Mouse (Mus musculus) 3T3-L1 (cell line): ENCODE data around the gene Eddm3b.
"Not testable (repeated sequence)": the region's sequence is repeated elsewhere in the genome, so short reads cannot be mapped to it uniquely, and the experiment has no call there.

Experiments used
- DNase-seq: peaks from one replicate; pipeline ENCODE4 v3.0.0-alpha.2; 2015; ENCODE audit warnings: low read depth, low spot score

Gene Eddm3b

DNA sequence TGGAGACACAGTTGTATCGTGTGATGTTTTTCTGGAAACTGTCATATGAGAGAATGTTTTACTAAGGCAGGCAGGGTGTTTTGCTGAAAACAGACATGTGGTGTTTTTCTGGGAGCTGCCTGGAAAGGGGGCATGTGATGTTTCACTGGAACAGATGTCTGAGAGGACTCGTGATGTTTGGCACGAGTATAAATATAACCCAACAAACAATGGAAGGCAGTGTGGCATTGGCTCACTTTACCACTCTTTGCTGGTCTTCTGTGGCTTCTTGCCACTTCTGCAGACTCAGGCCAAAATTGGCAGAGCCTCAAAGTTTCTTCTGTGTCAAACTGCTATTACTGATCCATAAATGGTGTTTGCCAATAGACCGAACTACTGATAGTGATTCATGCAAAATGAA is 29.1 kb downstream of the Eddm3b start:
- DNase-seq = no peak

DNA sequence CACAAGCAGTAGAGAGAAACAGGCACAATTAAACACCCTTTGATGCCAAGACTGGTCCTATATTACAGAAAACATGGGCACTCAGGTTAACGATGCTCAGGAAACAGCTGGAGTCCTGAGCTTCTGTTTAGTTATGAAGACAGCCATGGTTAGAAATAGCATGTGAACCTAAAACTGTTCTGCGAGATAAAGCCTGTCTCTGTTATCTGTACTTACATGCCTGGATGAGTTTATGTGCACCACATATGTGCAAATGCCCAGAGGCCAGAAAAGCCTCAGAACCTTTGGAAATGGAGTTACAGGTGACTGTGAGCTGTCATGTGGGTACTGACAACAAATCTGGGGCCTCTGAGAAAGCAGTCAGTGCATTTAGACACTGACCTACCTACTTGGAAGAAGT is 29.7 kb downstream of the Eddm3b start:
- no peak for DNase-seq

DNA sequence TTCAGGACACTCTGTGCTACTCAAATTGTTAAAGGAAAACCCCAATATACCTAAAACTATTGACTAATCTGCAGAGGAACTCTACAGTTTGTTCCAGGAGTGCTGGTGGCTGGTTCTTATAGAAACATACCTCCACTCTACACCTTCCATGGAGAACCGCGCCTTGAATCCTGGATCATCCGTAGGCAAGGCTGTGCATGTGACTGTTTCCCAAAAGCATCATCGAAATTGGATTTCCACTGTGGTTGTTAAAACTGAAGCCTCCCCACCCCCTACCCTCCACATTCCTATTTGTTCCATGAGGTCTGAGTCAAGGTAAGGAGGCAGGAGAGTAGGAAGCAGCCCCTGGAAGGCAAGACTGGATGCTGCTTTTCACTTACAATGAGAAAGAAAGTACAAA is 30.2 kb downstream of the Eddm3b start:
- no peak for DNase-seq

DNA sequence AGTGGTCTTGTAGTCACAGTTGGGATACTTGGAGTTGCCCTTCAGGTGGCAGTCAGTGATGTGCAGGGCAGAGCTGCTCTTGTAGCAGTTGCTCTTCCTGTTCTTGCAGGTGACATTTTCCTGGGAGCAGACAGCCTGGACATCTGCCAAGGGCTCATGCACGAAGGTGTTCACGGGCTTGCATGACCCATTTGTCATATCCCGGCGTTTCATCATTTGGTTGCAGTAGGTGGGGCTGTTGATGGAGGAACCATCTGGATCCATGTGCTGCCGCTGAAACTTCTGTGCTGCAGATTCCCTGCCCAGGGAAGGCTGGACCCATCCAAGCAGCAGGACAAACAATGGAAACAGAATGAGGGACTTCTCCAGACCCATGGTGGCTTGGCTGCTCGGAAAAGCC is 31.3 kb downstream of the Eddm3b start:
- DNase-seq = no peak

DNA sequence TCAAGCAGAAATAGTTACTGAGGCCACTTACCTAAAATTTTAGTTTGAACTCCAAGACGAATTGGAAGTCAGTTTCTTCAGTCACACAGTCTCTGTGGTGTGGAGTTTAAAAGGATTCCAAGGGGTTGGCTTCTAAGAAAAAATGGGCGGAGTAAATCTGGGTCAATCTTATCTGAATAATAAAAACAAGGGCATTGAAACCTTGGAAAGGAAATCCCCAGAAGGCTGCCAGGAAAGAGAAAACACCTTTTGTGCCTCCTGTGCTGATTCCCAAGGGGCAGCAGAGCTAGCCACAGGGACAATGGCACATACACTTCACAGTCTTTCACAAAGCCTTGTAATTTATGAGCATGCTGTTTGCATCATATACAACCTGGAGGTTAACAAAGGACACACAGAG is 32.5 kb downstream of the Eddm3b start, which contains the start of gene Rnase1:
TSS of gene Rnase1 (minus strand) at position 101 of the 400 bp plus-strand sequence.
- DNase-seq = no peak

DNA sequence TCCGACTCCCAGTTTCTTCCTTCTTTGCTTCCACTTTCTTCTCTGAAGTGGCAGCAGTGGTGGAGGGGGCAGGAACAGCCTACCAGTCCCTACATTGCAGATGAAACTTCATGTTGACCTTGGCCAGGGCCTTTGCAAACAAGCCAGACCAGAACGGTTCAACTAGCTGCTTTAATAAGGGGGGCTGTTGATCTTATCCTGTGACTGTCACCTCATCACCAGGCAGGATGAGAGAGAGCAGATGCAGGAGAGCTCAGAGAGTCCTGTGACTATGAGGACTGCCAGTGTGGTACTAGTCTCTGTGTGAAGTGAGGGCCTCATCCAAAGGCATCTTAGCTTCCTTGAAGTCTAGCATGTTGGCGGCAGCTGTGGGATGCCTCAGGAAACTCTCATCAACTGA is 33.8 kb downstream of the Eddm3b start:
- DNase-seq = no peak

DNA sequence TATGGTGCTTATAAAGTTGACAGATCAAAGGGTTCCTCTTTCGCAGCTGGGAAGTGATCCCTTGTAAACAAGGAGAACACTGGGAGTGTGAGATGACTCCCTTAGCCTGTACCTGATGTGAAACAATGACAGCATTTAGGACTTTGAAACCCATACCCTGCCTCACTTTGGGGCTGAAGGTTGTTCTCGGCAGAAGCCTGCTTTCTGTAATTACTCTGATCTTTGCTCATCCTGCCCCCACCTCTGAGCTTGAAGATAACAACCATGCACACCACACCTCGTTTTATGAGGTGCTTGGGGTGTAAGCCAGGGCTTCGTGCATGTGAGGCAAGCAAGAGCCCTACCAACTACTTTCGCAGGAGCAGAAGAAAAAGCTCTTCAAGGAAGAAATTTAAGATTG is 34.9 kb downstream of the Eddm3b start:
- no peak for DNase-seq

DNA sequence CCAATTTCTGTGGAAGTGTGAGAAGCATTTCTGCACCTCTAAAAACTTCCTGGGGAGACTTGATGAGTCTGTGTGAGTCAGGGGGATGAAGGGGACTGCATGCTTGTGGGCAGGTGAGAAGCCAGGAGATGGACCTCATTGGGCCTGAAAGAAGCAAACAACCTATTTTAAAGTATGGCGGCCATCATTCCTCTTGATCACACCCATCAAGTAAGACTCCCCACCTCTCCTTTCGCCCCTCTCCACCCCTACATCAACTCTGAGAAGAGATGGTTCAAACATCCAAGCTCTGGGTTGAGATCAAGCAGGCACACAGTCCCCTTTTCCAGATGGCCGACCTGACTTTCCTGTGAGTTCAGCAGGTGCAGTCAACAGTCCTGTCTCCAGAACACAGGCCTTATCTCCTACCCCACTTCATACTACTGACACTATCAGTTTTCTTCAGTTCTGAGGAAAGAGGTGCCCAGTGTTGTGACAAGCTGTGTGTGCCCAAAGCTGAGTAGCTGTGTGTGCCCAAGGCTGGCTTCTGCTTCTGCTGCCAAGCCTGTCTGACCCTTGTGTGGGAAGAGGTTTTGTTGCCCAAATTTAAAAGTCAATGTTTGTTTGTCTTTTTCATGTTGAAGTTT is 36.1 kb downstream of the Eddm3b start:
- no peak for DNase-seq

DNA sequence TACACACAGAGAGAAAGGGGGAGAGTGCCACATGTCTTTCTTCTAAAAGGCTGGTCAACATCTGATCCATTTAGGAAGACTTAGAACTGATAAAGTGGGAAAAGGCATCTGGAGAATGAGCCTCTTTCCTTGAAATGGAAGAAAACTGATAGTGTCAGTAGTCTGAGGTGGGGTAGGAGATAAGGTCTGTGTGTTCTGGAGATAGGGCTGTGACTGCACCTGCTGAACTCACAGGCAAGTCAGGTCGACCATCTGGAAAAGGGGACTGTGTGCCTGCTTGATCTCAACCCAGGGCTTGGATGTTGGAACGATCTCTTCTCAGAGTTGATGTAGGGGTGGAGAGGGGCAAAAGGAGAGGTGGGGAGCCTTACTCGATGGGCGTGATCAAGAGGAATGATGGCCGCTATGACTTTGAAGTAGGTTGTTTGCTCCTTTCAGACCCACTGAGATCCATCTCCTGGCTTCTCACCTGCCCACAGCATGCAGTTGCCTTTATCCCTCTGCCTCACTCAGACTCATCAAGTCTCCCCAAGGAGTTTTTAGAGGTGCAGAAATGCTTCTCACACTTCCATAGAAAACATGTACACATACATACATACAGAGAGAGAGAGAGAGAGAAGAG is 38.1 kb downstream of the Eddm3b start:
- DNase-seq = no peak

DNA sequence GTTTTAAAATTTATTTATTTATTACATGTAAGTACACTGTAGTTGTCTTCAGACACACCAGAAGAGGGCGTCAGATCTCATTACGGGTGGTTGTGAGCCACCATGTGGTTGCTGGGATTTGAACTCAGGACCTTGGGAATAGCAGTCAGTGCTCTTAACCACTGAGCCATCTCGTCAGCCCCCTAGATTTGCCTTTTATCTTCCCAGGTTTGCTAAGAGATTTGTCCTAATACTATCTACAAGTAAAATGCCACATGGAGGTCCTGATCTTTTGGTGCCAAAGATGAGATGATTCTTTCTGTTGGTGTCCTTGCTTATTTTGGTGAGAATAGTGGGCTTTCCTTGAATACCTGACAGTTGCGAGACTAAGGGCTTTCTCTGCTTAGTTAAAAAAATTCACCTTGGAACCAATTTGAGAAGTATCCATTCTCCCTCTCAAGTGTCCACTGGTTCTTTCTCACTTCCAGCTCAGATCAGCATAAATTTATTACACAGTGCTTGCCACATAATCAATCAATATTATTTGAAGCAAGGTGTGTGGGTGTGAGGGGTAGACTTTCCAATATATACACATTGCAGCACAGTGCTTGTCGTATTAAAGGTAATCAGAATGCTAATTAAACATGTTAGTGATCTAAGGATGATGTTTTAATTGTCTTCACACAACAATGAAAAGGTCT is 42.0 kb downstream of the Eddm3b start:
- no peak for DNase-seq

DNA sequence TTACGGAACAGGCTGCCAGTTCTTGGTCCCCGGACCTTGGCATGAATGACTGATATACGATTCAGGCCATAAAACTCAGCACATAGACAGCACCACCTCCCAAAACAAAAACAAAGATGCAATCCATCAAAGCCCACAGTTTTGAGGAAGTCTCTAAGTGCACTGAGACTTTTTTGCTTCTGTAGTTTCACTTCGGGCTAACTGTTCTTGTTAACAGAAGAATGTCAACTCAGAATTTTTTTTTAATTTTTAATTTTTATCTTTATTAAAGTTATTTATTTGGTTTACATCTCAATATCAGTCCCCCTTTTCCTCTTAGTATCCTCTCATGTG is 42.5 kb downstream of the Eddm3b start:
- no peak for DNase-seq

DNA sequence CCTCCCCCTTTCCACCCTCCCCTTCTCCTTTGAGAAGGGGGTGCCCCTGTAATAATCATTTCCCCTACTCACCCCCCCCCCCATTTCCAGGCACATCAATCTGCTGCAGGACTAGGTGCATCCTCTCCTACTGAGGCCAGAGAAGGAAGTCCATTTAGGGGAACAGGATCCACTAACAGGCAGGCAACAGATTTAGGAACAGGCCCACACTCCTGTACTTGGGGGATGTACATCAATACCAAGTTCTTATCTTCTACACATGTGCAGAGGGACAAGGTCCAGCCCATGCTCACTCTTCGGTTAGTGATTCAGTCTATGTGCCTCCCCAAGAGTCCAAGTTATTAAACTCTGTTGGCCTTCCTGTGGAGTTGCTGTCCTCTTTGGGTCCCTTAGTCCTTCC is 42.8 kb downstream of the Eddm3b start:
- no peak for DNase-seq

DNA sequence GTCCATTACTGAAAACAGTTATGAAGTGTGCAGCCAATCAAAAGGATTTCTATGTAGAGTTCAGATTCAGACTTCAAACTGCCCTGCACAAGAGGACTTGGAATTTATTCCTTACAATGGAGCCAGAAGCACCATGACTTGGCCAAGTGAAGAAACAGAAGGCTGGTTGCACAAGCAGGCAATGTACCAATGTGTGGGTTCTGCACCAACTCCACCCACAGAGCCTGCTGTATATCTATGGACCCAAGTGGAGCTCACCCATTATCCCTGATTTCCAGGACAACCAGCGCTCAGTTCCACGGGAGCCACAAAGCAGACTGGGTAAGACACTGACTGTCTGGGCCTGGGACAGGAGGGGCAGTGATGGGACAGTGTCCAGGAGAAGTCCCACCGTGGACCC is 47.8 kb downstream of the Eddm3b start, which contains the start of gene Rnase2b:
TSS of gene Rnase2b (plus strand) at position 285 of the 400 bp plus-strand sequence.
- DNase-seq = not testable (repeated sequence)

DNA sequence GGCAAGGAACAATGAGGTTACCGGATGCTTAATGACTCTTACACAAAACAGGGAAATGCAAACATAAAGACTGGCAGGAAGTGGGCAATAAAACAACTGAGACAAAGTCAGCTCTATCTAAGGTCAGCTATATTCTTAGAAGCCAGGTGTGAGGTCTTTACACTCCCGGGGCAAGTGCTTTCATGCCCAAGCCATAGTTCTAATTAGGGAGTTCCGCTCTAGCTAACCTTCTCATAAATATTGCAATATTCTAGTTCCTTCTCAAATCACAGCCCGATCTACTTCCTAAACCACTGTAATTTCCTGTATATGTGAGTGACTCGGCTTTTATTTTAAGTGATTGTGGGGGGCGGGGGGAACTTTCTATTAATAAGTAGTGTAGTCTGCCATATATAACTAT is 49.1 kb downstream of the Eddm3b start:
- DNase-seq = not testable (repeated sequence)

DNA sequence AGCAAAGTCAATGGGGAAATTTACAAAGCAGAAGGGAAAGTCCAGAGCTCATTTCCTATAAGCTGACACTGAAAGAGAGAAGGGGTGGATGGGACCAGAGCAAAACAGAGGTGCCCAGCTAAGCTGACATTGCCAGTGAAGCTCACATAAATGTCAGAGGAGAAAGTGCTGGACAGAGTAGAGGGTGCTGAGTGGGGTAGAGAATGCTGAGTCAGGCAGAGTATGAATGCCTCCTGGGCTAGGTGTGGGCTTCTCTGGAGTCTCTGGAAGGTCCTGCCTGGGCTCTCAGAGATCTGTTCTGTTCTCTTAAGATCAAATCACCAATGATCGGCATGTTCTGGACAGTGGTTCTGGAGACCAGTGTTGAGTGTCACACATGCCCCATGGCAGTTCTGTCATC is 51.2 kb downstream of the Eddm3b start:
- DNase-seq = no peak

DNA sequence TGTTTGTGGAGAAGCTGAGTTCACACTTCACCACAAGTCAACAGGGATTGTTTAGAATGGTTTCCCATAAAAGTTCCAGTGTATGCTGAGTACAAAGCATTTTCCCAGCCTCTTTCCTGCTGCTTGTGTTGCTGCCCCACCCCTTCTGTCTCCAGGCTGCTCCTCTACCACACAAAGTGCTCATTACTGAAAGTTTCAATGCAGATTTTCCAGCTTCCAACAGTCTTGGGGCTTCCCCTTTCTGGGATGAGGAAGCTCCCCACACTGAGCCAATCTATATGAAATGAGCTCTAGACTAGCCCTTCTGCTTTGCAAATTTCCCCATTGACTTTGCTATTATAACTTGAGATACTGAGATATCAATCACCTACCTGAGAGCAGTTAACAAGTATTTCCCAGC is 51.8 kb downstream of the Eddm3b start:
- DNase-seq = no peak
